Mouse (Mus musculus) small intestine, adult 2 months (tissue): ENCODE data around the gene Rgl2. TPM values are rescaled to one million over a fixed set of nuclear protein-coding genes. Genes with fewer than 3 reads are reported as not detected.

Experiments
- H3K27ac ChIP-seq: fragments of 200-500 bp; 2 replicates; pipeline ENCODE4 v1.5.1; 2012; ENCODE audit warnings: low read depth, low read length, control low read depth, inconsistent platforms; ENCODE audit not compliant: insufficient read depth
- H3K27me3 ChIP-seq: fragments of 200-500 bp; 2 replicates; pipeline ENCODE4 v1.6.1; 2012; ENCODE audit warnings: mild to moderate bottlenecking, moderate library complexity, low read length, inconsistent platforms; ENCODE audit not compliant: control insufficient read depth, insufficient read depth
- H3K36me3 ChIP-seq: fragments of 200-500 bp; 2 replicates; pipeline ENCODE4 v1.6.1; 2012; ENCODE audit warnings: mild to moderate bottlenecking, low read length, control low read depth, inconsistent platforms; ENCODE audit not compliant: control insufficient read depth, insufficient read depth
- H3K4me1 ChIP-seq: fragments of 200-500 bp; 2 replicates; pipeline ENCODE4 v1.6.1; 2012; ENCODE audit warnings: low read length, inconsistent platforms, mixed read lengths; ENCODE audit not compliant: control insufficient read depth, insufficient read depth, insufficient read length
- H3K4me3 ChIP-seq: fragments of 200-500 bp; 2 replicates; pipeline ENCODE4 v1.5.1; 2012; ENCODE audit warnings: low read depth, mild to moderate bottlenecking, control low read depth, inconsistent platforms, low read length, moderate library complexity
- CTCF ChIP-seq: fragments of 200-500 bp; IDR thresholded peaks from 2 replicates; pipeline ENCODE4 v1.5.1; 2012; ENCODE audit warnings: low read depth, mild to moderate bottlenecking, control low read depth, inconsistent platforms, low read length, moderate library complexity, mixed read lengths; ENCODE audit not compliant: insufficient replicate concordance, insufficient read length; ENCODE audit errors: extremely low read depth
- POLR2A ChIP-seq: fragments of 200-500 bp; IDR thresholded peaks from 2 replicates; pipeline ENCODE4 v1.6.1; 2012; ENCODE audit warnings: low read depth, mild to moderate bottlenecking, control low read depth, inconsistent platforms, low read length, moderate library complexity
- WGBS: fragments of 180-500 bp; shearing (Covaris S2); methylation state at CpG from one replicate; pipeline ENCODE4 v1.1.7; 2018; 5-methylcytosine and 5-hydroxymethylcytosine counted together
- polyA plus RNA-seq: library from polyadenylated mRNA; depleted of rRNA; stranded (reverse); fragments of >200 nt; gene quantifications from 2 replicates; pipeline ENCODE4 v1.2.3, GENCODE M21; 2012

Rgl2 gene
- polyA plus RNA-seq, 1 experiment = 60.7 TPM

GRCm38 (mm10) chr17:33957493-33957892, 28.1 kb downstream of the Rgl2 start:
- TF ChIP-seq CTCF = no peak
- TF ChIP-seq POLR2A = no peak
- Histone ChIP-seq H3K27me3 (no peaks in the 10 kb centered on the region), H3K4me1 (peaks cover 11% of the 10 kb centered on the region; the same call in 1 of the 2 replicates), H3K36me3 (peaks cover 43% of the 10 kb centered on the region), H3K27ac (no peak overlapping the region), H3K4me3 (no peak overlapping the region)
- 80% methylated on average over 6 of the region's 6 CpGs for WGBS

GRCm38 (mm10) chr17:33958451-33958850, 29.1 kb downstream of the Rgl2 start:
- no peak overlapping the region for H3K27ac ChIP-seq
- H3K4me3 ChIP-seq = no peak overlapping the region
- peaks cover 45% of the 10 kb centered on the region for H3K36me3 ChIP-seq
- TF ChIP-seq POLR2A (no peak), CTCF (no peak)
- H3K27me3 ChIP-seq = no peaks in the 10 kb centered on the region
- peaks cover 5% of the 10 kb centered on the region; the same call in 1 of the 2 replicates for H3K4me1 ChIP-seq
- 96% methylated on average over 11 of the region's 11 CpGs for WGBS

GRCm38 (mm10) chr17:33959135-33959534, 29.8 kb downstream of the Rgl2 start:
- 96% methylated on average over 13 of the region's 13 CpGs for WGBS
- TF ChIP-seq POLR2A = no peak
- TF ChIP-seq CTCF = no peak
- Histone ChIP-seq H3K27me3 (no peaks in the 10 kb centered on the region), H3K4me3 (no peak overlapping the region), H3K36me3 (peaks cover 42% of the 10 kb centered on the region), H3K4me1 (peaks cover 4% of the 10 kb centered on the region; the same call in 1 of the 2 replicates), H3K27ac (no peak overlapping the region)

- Histone ChIP-seq H3K27ac (no peak overlapping the region), H3K36me3 (peaks cover 44% of the 10 kb centered on the region), H3K4me3 (no peak overlapping the region), H3K4me1 (no peaks in the 10 kb centered on the region), H3K27me3 (no peaks in the 10 kb centered on the region)
- TF ChIP-seq POLR2A (no peak), CTCF (no peak)
- WGBS = 93% methylated on average over 15 of the region's 15 CpGs
Observed at GRCm38 (mm10) chr17:33959948-33960347, 30.6 kb downstream of the Rgl2 start.

GRCm38 (mm10) chr17:33962876-33963275, 33.5 kb downstream of the Rgl2 start:
- 93% methylated on average over 7 of the region's 7 CpGs for WGBS
- Histone ChIP-seq H3K4me3 (no peak overlapping the region), H3K27ac (no peak overlapping the region), H3K36me3 (peaks cover 51% of the 10 kb centered on the region), H3K27me3 (no peaks in the 10 kb centered on the region), H3K4me1 (no peaks in the 10 kb centered on the region)
- TF ChIP-seq POLR2A = no peak
- TF ChIP-seq CTCF = no peak

- H3K27ac ChIP-seq = no peak overlapping the region
- WGBS = 88% methylated on average over 17 of the region's 17 CpGs
- H3K36me3 ChIP-seq = peaks cover 35% of the 10 kb centered on the region
- TF ChIP-seq CTCF (no peak), POLR2A (no peak)
- no peak overlapping the region for H3K4me3 ChIP-seq
- H3K27me3 ChIP-seq = no peaks in the 10 kb centered on the region
- H3K4me1 ChIP-seq = no peaks in the 10 kb centered on the region
Observed at GRCm38 (mm10) chr17:33965082-33965845, 35.9 kb downstream of the Rgl2 start.

- H3K27ac ChIP-seq = no peak overlapping the region
- TF ChIP-seq POLR2A (no peak), CTCF (no peak)
- WGBS = 87% methylated on average over 16 of the region's 16 CpGs
- H3K36me3 ChIP-seq = peaks cover 32% of the 10 kb centered on the region
- H3K4me1 ChIP-seq = no peaks in the 10 kb centered on the region
- H3K27me3 ChIP-seq = no peaks in the 10 kb centered on the region
- no peak overlapping the region for H3K4me3 ChIP-seq
Observed at GRCm38 (mm10) chr17:33965846-33966550, 36.7 kb downstream of the Rgl2 start.
